Mouse (Mus musculus) G1E (cell line): ENCODE measurements around the gene Eps8. TPM values are rescaled to one million over a fixed set of nuclear protein-coding genes. Genes with fewer than 3 reads are reported as not detected.

Experiments
- ATAC-seq: 2 replicates; pipeline ENCODE4 v1.8.0; 2016; ENCODE audit warnings: mild to moderate bottlenecking; ENCODE audit not compliant: insufficient number of reproducible peaks, poor library complexity, low FRiP score, severe bottlenecking; ENCODE audit errors: extremely low read depth
- DNase-seq: peaks from one replicate; pipeline ENCODE4 v3.0.0; 2012; ENCODE audit warnings: low spot score
- H3K27me3 ChIP-seq: 2 replicates; pipeline ENCODE4 v1.6.1; 2012; ENCODE audit warnings: mild to moderate bottlenecking, low read length, inconsistent platforms; ENCODE audit not compliant: insufficient read depth
- H3K36me3 ChIP-seq: replicated peaks from 2 replicates; pipeline ENCODE3; 2012; ENCODE audit warnings: mild to moderate bottlenecking, inconsistent platforms
- H3K4me1 ChIP-seq: 2 replicates; pipeline ENCODE4 v1.6.1; 2012; ENCODE audit warnings: low read depth, low read length, inconsistent platforms, mixed read lengths; ENCODE audit not compliant: insufficient read depth
- H3K4me3 ChIP-seq: 2 replicates; pipeline ENCODE4 v1.5.1; 2012; ENCODE audit warnings: low read depth, mild to moderate bottlenecking, inconsistent platforms, low read length, moderate library complexity, mixed read lengths
- H3K9me3 ChIP-seq: replicated peaks from 2 replicates; pipeline ENCODE4 v1.6.1; 2012; ENCODE audit warnings: inconsistent platforms
- CTCF ChIP-seq: IDR thresholded peaks from 2 replicates; pipeline ENCODE4 v1.5.1; 2012; ENCODE audit warnings: low read depth, low read length, inconsistent platforms, mixed read lengths
- GATA1 ChIP-seq: IDR thresholded peaks from 2 replicates; pipeline ENCODE4 v1.6.1; 2012; ENCODE audit warnings: borderline replicate concordance, low read length, inconsistent platforms, mixed read lengths
- GATA2 ChIP-seq: IDR thresholded peaks from 2 replicates; pipeline ENCODE4 v1.6.1; 2012; ENCODE audit warnings: low read depth, low read length, inconsistent platforms, borderline replicate concordance
- POLR2AphosphoS5 ChIP-seq: IDR thresholded peaks from 2 replicates; pipeline ENCODE4 v1.6.1; 2012; ENCODE audit warnings: low read depth, low read length, inconsistent platforms; ENCODE audit not compliant: insufficient replicate concordance
- TAL1 ChIP-seq: conservative IDR thresholded peaks from 2 replicates; pipeline ENCODE4 v1.6.1; 2012; ENCODE audit warnings: low read depth, low read length, inconsistent platforms, mixed read lengths
- polyA plus RNA-seq: library from polyadenylated mRNA; stranded (reverse); fragments of >175 nt; gene quantifications from 2 replicates; pipeline ENCODE4 v1.2.3, GENCODE M21; 2012
- total RNA-seq, 2 experiments: library from RNA; stranded (forward) in 1 of 2; stranded (reverse) in 1 of 2; fragments of 200-1000 nt in 1 of 2; fragments of >200 nt in 1 of 2; fragmentation: Nextera tagmentation in 1 of 2; gene quantifications; 2 replicates each; pipeline ENCODE4 v1.2.3; 2014 to 2017

Gene Eps8
- total and polyA plus RNA-seq, 3 experiments = 0.33 TPM; not detected in 2

DNA sequence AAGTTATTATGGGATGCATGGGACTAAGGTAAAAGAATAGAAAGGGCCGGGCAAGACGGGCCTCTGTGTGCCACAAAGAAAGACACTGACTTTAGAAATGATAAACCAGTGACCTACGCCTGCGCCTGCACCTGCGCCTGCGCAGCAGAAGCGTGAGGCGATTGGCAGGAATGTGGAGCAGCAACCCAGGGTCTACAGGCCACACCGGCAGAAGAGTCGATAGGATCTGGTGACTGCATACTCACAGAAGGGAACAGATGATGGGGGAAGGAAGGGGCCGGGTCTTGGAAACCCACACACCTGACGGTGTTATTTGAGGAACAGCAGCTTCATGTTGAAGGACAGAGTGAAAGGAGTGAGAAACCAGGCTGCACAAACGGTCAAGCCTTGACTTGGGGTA, 24.3 kb downstream of the Eps8 start:
- Histone ChIP-seq H3K4me1 (no peaks in the 10 kb centered on the region), H3K4me3 (no peak overlapping the region), H3K36me3 (no peaks in the 10 kb centered on the region), H3K9me3 (peaks cover 49% of the 10 kb centered on the region), H3K27me3 (no peaks in the 10 kb centered on the region)
- ATAC-seq = no peak
- no peak for TF ChIP-seq GATA2
- TF ChIP-seq CTCF = no peak
- no peak for TF ChIP-seq GATA1
- TF ChIP-seq POLR2AphosphoS5 = no peak
- TF ChIP-seq TAL1 = no peak
- no peak for DNase-seq

DNA sequence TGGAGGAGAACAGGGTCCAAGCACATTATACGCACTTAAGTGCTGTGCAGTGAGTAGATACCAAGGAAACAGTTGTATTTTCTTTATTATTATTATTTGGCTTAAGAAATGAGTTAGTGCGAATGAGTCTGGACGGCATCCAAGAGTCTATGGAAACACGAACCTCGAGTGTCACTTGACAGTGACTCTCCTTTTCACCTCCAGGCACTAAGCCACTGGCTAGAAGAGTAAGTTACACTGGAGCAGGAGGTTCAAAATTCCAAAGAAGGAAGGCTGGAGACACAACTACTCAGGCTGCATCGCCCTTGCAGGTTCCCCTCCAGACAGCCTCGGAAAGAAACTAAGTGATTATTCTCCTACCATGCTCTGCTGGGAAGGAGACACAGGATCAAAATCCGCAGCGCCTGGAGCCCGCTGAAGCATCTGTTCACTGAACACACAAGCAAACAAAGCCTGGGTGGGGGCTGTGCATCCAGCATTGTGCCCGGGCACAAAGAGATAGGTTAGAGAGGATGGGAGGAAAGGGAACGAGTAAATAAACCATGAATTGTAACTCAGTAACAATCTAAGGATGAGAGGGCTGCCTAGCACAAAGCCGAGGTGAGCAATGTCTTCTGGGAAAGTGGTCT, 25.0 kb downstream of the Eps8 start:
- no peaks in the 10 kb centered on the region for H3K27me3 ChIP-seq
- H3K36me3 ChIP-seq = no peaks in the 10 kb centered on the region
- peaks cover 46% of the 10 kb centered on the region for H3K9me3 ChIP-seq
- no peaks in the 10 kb centered on the region for H3K4me1 ChIP-seq
- ATAC-seq (no peak), DNase-seq (no peak)
- TF ChIP-seq GATA2 (no peak), POLR2AphosphoS5 (no peak), TAL1 (no peak), GATA1 (no peak), CTCF (no peak)
- no peak overlapping the region for H3K4me3 ChIP-seq

GRCm38 (mm10) chr6:137628715-137629114, 26.0 kb downstream of the Eps8 start:
- TF ChIP-seq POLR2AphosphoS5 (no peak), CTCF (no peak), GATA2 (no peak), GATA1 (no peak), TAL1 (no peak)
- Histone ChIP-seq H3K4me3 (no peak overlapping the region), H3K4me1 (no peaks in the 10 kb centered on the region), H3K36me3 (no peaks in the 10 kb centered on the region), H3K9me3 (peaks cover 47% of the 10 kb centered on the region), H3K27me3 (no peaks in the 10 kb centered on the region)
- no peak for DNase-seq
- no peak for ATAC-seq

DNA sequence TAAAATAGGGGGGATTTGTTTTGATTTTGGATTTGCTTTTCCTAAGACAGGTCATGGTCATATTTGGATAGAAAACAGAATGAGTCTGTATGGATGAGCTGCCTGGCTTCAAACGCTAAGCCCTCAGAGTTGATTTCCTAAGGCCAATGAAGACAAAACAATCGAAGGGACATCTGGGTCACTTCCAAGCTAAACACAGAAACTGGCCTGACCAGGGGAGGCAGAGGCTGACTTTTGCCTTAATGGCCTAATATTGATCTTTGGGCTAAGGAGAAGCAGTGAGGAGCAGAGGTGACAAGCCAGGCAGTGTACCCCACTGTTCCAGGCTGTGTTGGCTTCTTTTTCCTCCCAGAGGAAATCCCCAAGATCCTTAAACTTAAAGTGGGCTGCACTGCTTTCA, 33.7 kb downstream of the Eps8 start:
- DNase-seq (no peak), ATAC-seq (no peak)
- H3K36me3 ChIP-seq = no peaks in the 10 kb centered on the region
- H3K4me3 ChIP-seq = no peak overlapping the region
- TF ChIP-seq GATA2 = no peak
- TF ChIP-seq CTCF = no peak
- no peak for TF ChIP-seq POLR2AphosphoS5
- no peak for TF ChIP-seq TAL1
- no peak for TF ChIP-seq GATA1
- no peaks in the 10 kb centered on the region for H3K4me1 ChIP-seq
- H3K9me3 ChIP-seq = peaks cover 31% of the 10 kb centered on the region
- no peaks in the 10 kb centered on the region for H3K27me3 ChIP-seq

GRCm38 (mm10) chr6:137613903-137614302, 40.8 kb downstream of the Eps8 start:
- TF ChIP-seq POLR2AphosphoS5 = no peak
- TF ChIP-seq GATA2 = no peak
- no peak for TF ChIP-seq CTCF
- no peak for TF ChIP-seq TAL1
- TF ChIP-seq GATA1 = no peak
- Histone ChIP-seq H3K9me3 (peaks cover 40% of the 10 kb centered on the region), H3K36me3 (no peaks in the 10 kb centered on the region), H3K27me3 (no peaks in the 10 kb centered on the region), H3K4me1 (no peaks in the 10 kb centered on the region), H3K4me3 (no peak overlapping the region)
- ATAC-seq (no peak), DNase-seq (no peak)

DNA sequence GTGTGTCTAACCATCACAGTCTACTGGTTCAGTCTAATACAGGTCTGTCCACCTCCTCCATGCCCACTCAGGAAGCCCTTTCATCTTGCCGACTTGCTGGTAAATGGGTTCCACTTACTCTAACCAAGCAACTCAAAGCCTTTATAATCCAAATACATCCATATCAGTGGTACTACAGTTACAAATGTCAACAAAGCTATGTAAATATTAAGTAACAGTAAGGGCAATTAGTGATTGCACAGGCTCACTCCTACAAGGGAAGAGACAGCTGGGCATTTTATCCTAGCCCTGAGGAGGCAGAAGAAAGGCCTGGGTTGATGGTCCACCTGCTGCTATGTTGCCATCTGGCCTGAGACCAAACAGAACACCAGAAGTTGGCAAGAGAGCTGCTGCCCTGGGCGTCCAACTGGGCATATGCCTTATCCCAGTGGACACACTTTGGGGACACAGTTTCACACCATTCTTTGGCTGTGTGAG, 42.6 kb downstream of the Eps8 start:
- Histone ChIP-seq H3K27me3 (no peaks in the 10 kb centered on the region), H3K36me3 (no peaks in the 10 kb centered on the region), H3K4me1 (no peaks in the 10 kb centered on the region), H3K9me3 (peaks cover 41% of the 10 kb centered on the region), H3K4me3 (no peak overlapping the region)
- TF ChIP-seq POLR2AphosphoS5 = no peak
- TF ChIP-seq GATA1 = no peak
- TF ChIP-seq CTCF = no peak
- TF ChIP-seq GATA2 = no peak
- TF ChIP-seq TAL1 = no peak
- ATAC-seq (no peak), DNase-seq (no peak)
